Mouse (Mus musculus) ES-Bruce4 (cell line): Measurements from ENCODE around the gene 4933428G20Rik.

Source experiments
- EP300 ChIP-seq: IDR thresholded peaks from 2 replicates; pipeline ENCODE4 v1.6.1; 2011; ENCODE audit warnings: low read depth, low read length; ENCODE audit not compliant: insufficient read depth
- POLR2A ChIP-seq: IDR thresholded peaks from one replicate; pipeline ENCODE4 v1.8.1; 2011; ENCODE audit warnings: low read length; ENCODE audit not compliant: insufficient read depth

- no peak for TF ChIP-seq POLR2A
- no peak for TF ChIP-seq EP300
Observed at GRCm38 (mm10) chr11:97479085-97479484, 21.1 kb downstream of the 4933428G20Rik start.
